ENCODE assay signal across 8 mouse cellular contexts in the genomic region with DNA sequence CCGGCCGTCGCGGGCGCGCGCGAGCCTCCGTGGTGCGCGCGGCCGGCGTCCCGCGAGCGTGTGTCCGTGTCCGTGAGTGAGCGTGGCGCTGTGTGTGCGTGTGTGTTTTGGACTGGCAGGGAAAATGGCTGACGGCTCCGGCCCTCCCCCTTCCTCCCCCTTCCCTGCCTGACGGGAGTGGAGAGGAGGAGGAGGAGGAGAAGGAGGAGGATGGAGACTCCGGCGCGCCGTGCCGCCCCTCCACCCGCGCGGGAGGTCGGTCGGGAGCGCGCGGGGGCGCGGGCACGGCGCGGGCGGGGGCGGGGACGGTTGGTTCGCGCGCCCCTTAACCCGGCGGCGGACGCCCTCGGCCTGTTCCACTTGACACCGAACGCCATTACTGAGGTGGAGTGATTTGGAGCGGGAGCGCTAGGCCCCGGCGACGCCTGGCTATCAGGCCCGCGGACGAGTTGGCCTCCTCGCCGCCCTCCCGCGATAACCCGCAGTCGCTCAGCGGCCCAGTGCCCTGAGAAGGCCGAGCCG. TPM values are rescaled to one million over a fixed set of nuclear protein-coding genes. Genes with fewer than 3 reads are reported as not detected.
DNase-seq lines count a peak whose midpoint lies in the region; ATAC-seq and TF ChIP-seq lines count a peak whose summit lies in the region.

No protein-coding gene starts in this region.

- peak overlapping the region; percentile 95 for H3K4me3 ChIP-seq in bone marrow, adult 2 months (replicated peaks; ENCODE audit: control insufficient read depth, low read depth, low read length)
- H3K4me3 ChIP-seq in embryonic facial prominence, embryonic 15.5 days (replicated peaks): peak overlapping the region; percentile 67
- peak overlapping the region; percentile 67 for H3K4me3 ChIP-seq in kidney, embryonic 14.5 days (ENCODE audit: low read length)
- peak overlapping the region; percentile 98 for H3K4me3 ChIP-seq in liver, adult 2 months (ENCODE audit: insufficient read depth, low read depth, low read length)

- H3K4me2 ChIP-seq in embryonic facial prominence, embryonic 15.5 days (replicated peaks): peak overlapping the region; percentile 47
- peak overlapping the region; percentile 45 for H3K4me2 ChIP-seq in kidney, embryonic 14.5 days (replicated peaks; ENCODE audit: low read depth, low read length)

- no peaks in the 10 kb centered on the region for H3K36me3 ChIP-seq in embryonic facial prominence, embryonic 15.5 days
- H3K36me3 ChIP-seq in kidney, embryonic 14.5 days (ENCODE audit: control insufficient read depth, insufficient read depth, low read length): 0 out of 2 replicates have a peak, but pooled peaks cover 2% of the 10 kb centered on the region
- H3K36me3 ChIP-seq in liver, adult 2 months (ENCODE audit: control insufficient read depth, insufficient read depth, low read length): no peaks in the 10 kb centered on the region

- H3K4me1 ChIP-seq in bone marrow, adult 2 months (ENCODE audit: control insufficient read depth, insufficient read depth, low read length): no peaks in the 10 kb centered on the region
- no peaks in the 10 kb centered on the region for H3K4me1 ChIP-seq in embryonic facial prominence, embryonic 15.5 days
- no peaks in the 10 kb centered on the region for H3K4me1 ChIP-seq in kidney, embryonic 14.5 days (ENCODE audit: control insufficient read depth, insufficient read depth, low read length)
- H3K4me1 ChIP-seq in liver, adult 2 months (ENCODE audit: control insufficient read depth, insufficient read depth, low read length): peaks cover under 1% of the 10 kb centered on the region; the same call in 1 of the 2 replicates

- TF ChIP-seq POLR2A in bone marrow, adult 2 months (IDR thresholded peaks at IDR 0.05; ENCODE audit: borderline replicate concordance, control insufficient read depth, low read depth, low read length): peak; percentile 28; the same call in 1 of the 2 replicates
- 0 out of 2 replicates have a peak, but pooled peaks have one; percentile 32 for TF ChIP-seq POLR2A in liver, adult 2 months (IDR thresholded peaks at IDR 0.05; ENCODE audit: extremely low read depth, insufficient read depth, low read length)

- ATAC-seq in embryonic facial prominence, embryonic 15.5 days (ENCODE audit: insufficient number of reproducible peaks, low FRiP score, low TSS enrichment, low read depth): 0 out of 2 replicates have a peak, but pooled peaks have one; percentile 35
- ATAC-seq in kidney, embryonic 14.5 days (ENCODE audit: low FRiP score, low TSS enrichment): peak; percentile 60

- TF ChIP-seq CTCF in bone marrow, adult 2 months (IDR thresholded peaks at IDR 0.05; ENCODE audit: control insufficient read depth, insufficient read depth, low read length): no peak
- TF ChIP-seq CTCF in liver, adult 2 months (IDR thresholded peaks at IDR 0.05; ENCODE audit: low read depth, low read length): no peak

- peak overlapping the region; percentile 96 for H3K27ac ChIP-seq in bone marrow, adult 2 months (ENCODE audit: control insufficient read depth, insufficient read depth, low read depth, low read length, poor library complexity)
- H3K27ac ChIP-seq in embryonic facial prominence, embryonic 15.5 days (replicated peaks): peak overlapping the region; percentile 95
- peak overlapping the region; percentile 93 for H3K27ac ChIP-seq in kidney, embryonic 14.5 days (ENCODE audit: low read depth, low read length)
- peak overlapping the region; percentile 95 for H3K27ac ChIP-seq in liver, adult 2 months (replicated peaks; ENCODE audit: insufficient read depth, low read depth, low read length)

- peaks cover 4% of the 10 kb centered on the region; the same call in 1 of the 2 replicates for H3K79me2 ChIP-seq in liver, adult 2 months (ENCODE audit: control insufficient read depth, insufficient read depth, low read length)

- H3K27me3 ChIP-seq in embryonic facial prominence, embryonic 15.5 days: no peaks in the 10 kb centered on the region
- H3K27me3 ChIP-seq in kidney, embryonic 14.5 days (ENCODE audit: control insufficient read depth, insufficient read depth, low read length): no peaks in the 10 kb centered on the region
- H3K27me3 ChIP-seq in liver, adult 2 months (ENCODE audit: control insufficient read depth, insufficient read depth, low read length): no peaks in the 10 kb centered on the region

- WGBS in bone marrow, adult 2 months: 6% methylated on average over 52 of the region's 73 CpGs
- WGBS in embryonic facial prominence, embryonic 15.5 days: 16% methylated on average over 55 of the region's 73 CpGs
- WGBS in kidney, embryonic 14.5 days: 25% methylated on average over 56 of the region's 73 CpGs
- 1% methylated on average over 11 of the region's 73 CpGs for WGBS in liver, adult 2 months

- H3K9ac ChIP-seq in embryonic facial prominence, embryonic 15.5 days: peak overlapping the region; percentile 66
- H3K9ac ChIP-seq in kidney, embryonic 14.5 days (ENCODE audit: low read depth, low read length): peak overlapping the region; percentile 88
- H3K9ac ChIP-seq in liver, adult 2 months (ENCODE audit: low read depth, low read length): peak overlapping the region; percentile 97

- DNase-seq in 416B (ENCODE audit: low read depth): peak; percentile 63
- peak; percentile 72 to 76 for DNase-seq in heart, adult 9 months (ENCODE audit: low spot score in 2 of 2)
- peak; percentile 49 for DNase-seq in liver, adult 2 months (ENCODE audit: extremely low read depth, low read depth, low spot score)
- peak; percentile 19 to 47 for DNase-seq in monocyte, adult 2 months (ENCODE audit: low read depth in 1 of 2, low spot score in 2 of 2)
- peak; percentile 60 to 73 for DNase-seq in spleen, postnatal 10 days (ENCODE audit: low spot score in 2 of 2)

- no peaks in the 10 kb centered on the region for H3K9me3 ChIP-seq in embryonic facial prominence, embryonic 15.5 days (replicated peaks)
- H3K9me3 ChIP-seq in kidney, embryonic 14.5 days (ENCODE audit: control insufficient read depth, low read length): no peaks in the 10 kb centered on the region

RNA-seq across cellular contexts. Expression of a gene that starts 1.2 kb away (rescaled TPM):
- 23.0 and 24.0 TPM in 2 replicates for polyA plus RNA-seq in bone marrow, adult 2 months (2011; ENCODE audit: insufficient read depth, insufficient read length, low replicate concordance, missing spikeins)
- 22.9 and 25.7 TPM in 2 replicates for polyA plus RNA-seq in embryonic facial prominence, embryonic 15.5 days (2015; fragmentation: Nextera tagmentation; extraction: Ambion mirVana)
- polyA plus RNA-seq in kidney, embryonic 14.5 days (2014; fragmentation: Nextera tagmentation; extraction: Ambion mirVana): 32.5 and 68.9 TPM in 2 replicates
- total RNA-seq in liver, adult 2 months (2014; rRNA removed): 157 and 196 TPM in 2 replicates
- 7.9 and 8.6 TPM in 2 replicates for polyA plus RNA-seq in liver, adult 2 months (2012; rRNA removed)

Comparison
In these comparisons a context has a peak if more than half of its experiments do, and no peak if none do; other contexts are left out.
1. Peak in every context shown above with its lines: DNase-seq, ATAC-seq, H3K4me3 ChIP-seq and H3K27ac ChIP-seq.